Mouse (Mus musculus): ENCODE measurements around the gene Olfr1500.

- no peak for TF ChIP-seq CEBPB (IDR thresholded peaks at IDR 0.05; ENCODE audit: insufficient read depth, poor library complexity, severe bottlenecking)
- TF ChIP-seq MAX (IDR thresholded peaks at IDR 0.05; ENCODE audit: low read depth) = no peak
- no peak for TF ChIP-seq TCF3 (IDR thresholded peaks at IDR 0.05; ENCODE audit: insufficient read length, low read depth)
- TF ChIP-seq POLR2A (IDR thresholded peaks at IDR 0.05; ENCODE audit: insufficient read length, low read depth) = no peak
- TF ChIP-seq MYOG (IDR thresholded peaks at IDR 0.05; ENCODE audit: control insufficient read depth in 1 of 3, insufficient read depth in 1 of 3, insufficient read length in 2 of 3, low read depth in 2 of 3) = no peak
- TF ChIP-seq MYOD1 (IDR thresholded peaks at IDR 0.05; ENCODE audit: control insufficient read depth in 1 of 3, insufficient read length in 2 of 3, low read depth in 2 of 3) = no peak
- no peak for TF ChIP-seq E2F4 (IDR thresholded peaks at IDR 0.05; ENCODE audit: insufficient read depth)
- no peak for TF ChIP-seq USF1 (IDR thresholded peaks at IDR 0.05; ENCODE audit: low read depth)
- TF ChIP-seq TCF12 (IDR thresholded peaks at IDR 0.05; ENCODE audit: insufficient read depth, poor library complexity, severe bottlenecking) = no peak
- TF ChIP-seq POLR2AphosphoS2 (IDR thresholded peaks at IDR 0.05; ENCODE audit: insufficient read length, low read depth) = no peak
- no peak for TF ChIP-seq REST (IDR thresholded peaks at IDR 0.05; ENCODE audit: insufficient read depth, insufficient read length)
These were observed 9.4 kb downstream of the Olfr1500 start for GRCm38 (mm10) chr19:13820847-13821246.

Data from myocyte (in vitro differentiated cells).